22 mouse cellular contexts compared by ENCODE assay signal in genomic region chr6:128130686-128131085, GRCm38 (mm10). TPM values are rescaled to one million over a fixed set of nuclear protein-coding genes. Genes with fewer than 3 reads are reported as not detected.
DNase-seq lines count a peak whose midpoint lies in the region; ATAC-seq and TF ChIP-seq lines count a peak whose summit lies in the region.
"Had no signal": no experiment of that assay in that cellular context is flagged by ENCODE, and none has a peak within 500 bp of the region (broad histone marks: within the 10 kb centered on the region; RNA-seq: fewer than 3 reads in every experiment).

No protein-coding gene starts in this region.

- no peak overlapping the region for H3K4me3 ChIP-seq in left cerebral cortex, adult 2 months
- no peak overlapping the region for H3K4me3 ChIP-seq in hindbrain, embryonic 16.5 days (ENCODE audit: low read length)
- no peak overlapping the region for H3K4me3 ChIP-seq in forebrain, embryonic 11.5 days (ENCODE audit: low read depth, low read length)
- H3K4me3 ChIP-seq: embryonic facial prominence, embryonic 13.5 days; heart, embryonic 10.5 days had no signal

- H3K27me3 ChIP-seq in hindbrain, embryonic 16.5 days (replicated peaks; ENCODE audit: control insufficient read depth, insufficient read depth, low read length): no peaks in the 10 kb centered on the region
- no peaks in the 10 kb centered on the region for H3K27me3 ChIP-seq in forebrain, embryonic 11.5 days (ENCODE audit: control insufficient read depth, insufficient read depth, low read length)
- H3K27me3 ChIP-seq: embryonic facial prominence, embryonic 13.5 days; Patski had no signal

- no peak for TF ChIP-seq CTCF in left cerebral cortex, adult 2 months (IDR thresholded peaks at IDR 0.05)

- peak overlapping the region; percentile 3; the same call in 1 of the 2 replicates for H3K27ac ChIP-seq in left cerebral cortex, adult 2 months
- peak overlapping the region; percentile 3; the same call in 1 of the 2 replicates for H3K27ac ChIP-seq in hindbrain, embryonic 16.5 days (ENCODE audit: low read depth, low read length)
- H3K27ac ChIP-seq in forebrain, embryonic 11.5 days (ENCODE audit: low read depth, low read length): no peak overlapping the region
- H3K27ac ChIP-seq: embryonic facial prominence, embryonic 13.5 days; heart, embryonic 10.5 days had no signal

- H3K4me1 ChIP-seq in hindbrain, embryonic 16.5 days (ENCODE audit: control insufficient read depth, insufficient read depth, low read depth, low read length): peaks cover 10% of the 10 kb centered on the region
- H3K4me1 ChIP-seq in forebrain, embryonic 11.5 days (replicated peaks; ENCODE audit: control insufficient read depth, insufficient read depth, low read length): 0 out of 2 replicates have a peak, but pooled peaks cover 2% of the 10 kb centered on the region

- no peak for DNase-seq in frontal cortex, postnatal 36 days (ENCODE audit: low spot score in 2 of 2)
- DNase-seq in left cerebral cortex, adult 2 months (ENCODE audit: extremely low spot score in 1 of 2, low spot score in 2 of 2): peak in 1 of 2 experiments; percentile 6
- no peak for DNase-seq in left cerebral cortex, adult 9 months (ENCODE audit: low spot score in 2 of 2)
- peak; percentile 60 for DNase-seq in brain, adult 2 months (ENCODE audit: low read depth, low spot score)
- no peak for DNase-seq in spleen, adult 12 weeks (ENCODE audit: low spot score)
- no peak for DNase-seq in forebrain, embryonic 11.5 days (ENCODE audit: low spot score)
- DNase-seq: adrenal gland, adult 2 months; adrenal gland, postnatal 25 days; cerebellum, adult 8-10 months; cerebellum, postnatal 25 days; gastrocnemius, postnatal 10 days; heart, adult 18-20 months; heart, postnatal 10 days; heart, postnatal 4 days had no signal

- no peaks in the 10 kb centered on the region for H3K36me3 ChIP-seq in hindbrain, embryonic 16.5 days (ENCODE audit: control insufficient read depth, insufficient read depth, low read length)
- no peaks in the 10 kb centered on the region for H3K36me3 ChIP-seq in forebrain, embryonic 11.5 days (ENCODE audit: control insufficient read depth, insufficient read depth, low read length)
- H3K36me3 ChIP-seq: embryonic facial prominence, embryonic 13.5 days had no signal

- intact Hi-C loops in left cerebral cortex, adult 2 months (cut with DNase I): no loop called here

- no peak overlapping the region for H3K9ac ChIP-seq in hindbrain, embryonic 16.5 days (ENCODE audit: low read depth, low read length)
- no peak overlapping the region for H3K9ac ChIP-seq in forebrain, embryonic 11.5 days (ENCODE audit: low read length)
- H3K9ac ChIP-seq: embryonic facial prominence, embryonic 13.5 days had no signal

- peak; percentile 8; the same call in 1 of the 2 replicates for ATAC-seq in frontal cortex, adult (ENCODE audit: low TSS enrichment)
- ATAC-seq in hindbrain, embryonic 16.5 days: no peak
- no peak for ATAC-seq in forebrain, embryonic 11.5 days (replicated peaks; ENCODE audit: low FRiP score)
- ATAC-seq: forebrain, embryonic 14.5 days; inflammation-experienced regulatory T-cells, adult 6 months; intestine, postnatal 0 days; Patski had no signal

- 60% methylated on average over 4 of the region's 4 CpGs for WGBS in hindbrain, embryonic 16.5 days
- WGBS in forebrain, embryonic 11.5 days: 78% methylated on average over 4 of the region's 4 CpGs

- no peaks in the 10 kb centered on the region for H3K9me3 ChIP-seq in hindbrain, embryonic 16.5 days (ENCODE audit: control insufficient read depth, low read length)
- no peaks in the 10 kb centered on the region for H3K9me3 ChIP-seq in forebrain, embryonic 11.5 days (ENCODE audit: control insufficient read depth, low read length)
- H3K9me3 ChIP-seq: embryonic facial prominence, embryonic 13.5 days; heart, embryonic 10.5 days had no signal

- no peak overlapping the region for H3K4me2 ChIP-seq in hindbrain, embryonic 16.5 days (ENCODE audit: low read length)
- no peak overlapping the region for H3K4me2 ChIP-seq in forebrain, embryonic 11.5 days (ENCODE audit: low read depth, low read length, severe bottlenecking)
- H3K4me2 ChIP-seq: embryonic facial prominence, embryonic 13.5 days had no signal

RNA-seq across cellular contexts. Expression of gene Tspan9, which starts 12.7 kb away (rescaled TPM):
- total RNA-seq in left cerebral cortex, adult 2 months (2021): 10 to 100 TPM; 53.0 to 57.6 TPM
- 62.6 and 66.8 TPM in 2 replicates for polyA plus RNA-seq in hindbrain, embryonic 16.5 days (2015; fragmentation: Nextera tagmentation; extraction: Ambion mirVana)
- 34.2 and 39.6 TPM in 2 replicates for polyA plus RNA-seq in forebrain, embryonic 11.5 days (2014; fragmentation: Nextera tagmentation; extraction: Ambion mirVana)
